Mouse (Mus musculus) thymus, postnatal 10 days (tissue): ENCODE measurements around the gene Hoxa5.

ENCODE experiments used
- DNase-seq, 2 experiments: peaks; one replicate each; pipeline ENCODE4 v3.0.0; 2021; ENCODE audit warnings: low spot score in 2 of 2

The Hoxa5 gene

DNA sequence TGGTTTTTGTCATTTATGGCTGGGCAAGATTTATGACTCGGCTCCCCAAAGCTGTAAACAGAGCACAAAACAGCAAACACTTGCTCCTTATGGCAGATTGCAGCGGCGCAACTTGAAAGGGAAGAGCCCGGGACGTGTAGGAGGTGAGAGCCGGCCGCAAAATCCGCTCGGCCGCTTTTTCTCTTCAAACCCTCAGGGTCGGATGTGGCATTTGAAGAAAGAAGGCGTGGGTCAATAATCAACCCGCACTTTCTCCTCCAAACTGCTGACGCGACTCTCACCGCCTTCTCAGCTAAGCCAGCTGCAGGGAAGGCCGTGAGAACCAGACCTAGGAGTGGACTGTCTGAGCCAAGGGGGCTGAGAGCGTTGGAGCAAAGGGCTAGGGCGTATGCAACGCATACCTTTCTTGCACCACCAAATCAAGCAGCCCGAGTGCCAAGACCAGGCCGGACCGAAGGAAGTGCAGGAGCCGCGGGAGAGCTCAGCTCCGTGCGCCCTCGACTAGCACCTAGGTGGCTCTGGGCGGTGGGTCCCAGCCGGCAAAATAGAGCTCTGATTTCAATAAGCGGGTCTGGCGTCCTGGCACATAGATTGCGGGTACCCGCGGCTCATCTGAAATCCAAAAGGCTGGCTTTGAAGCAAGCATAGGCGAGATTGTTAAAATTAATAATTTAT, 27.2 kb downstream of the Hoxa5 start, which contains the start of gene 5730596B20Rik:
Gene 5730596B20Rik, plus strand, starts transcription at position 438 of the 675 bp plus-strand sequence.
- DNase-seq: no peak

DNA sequence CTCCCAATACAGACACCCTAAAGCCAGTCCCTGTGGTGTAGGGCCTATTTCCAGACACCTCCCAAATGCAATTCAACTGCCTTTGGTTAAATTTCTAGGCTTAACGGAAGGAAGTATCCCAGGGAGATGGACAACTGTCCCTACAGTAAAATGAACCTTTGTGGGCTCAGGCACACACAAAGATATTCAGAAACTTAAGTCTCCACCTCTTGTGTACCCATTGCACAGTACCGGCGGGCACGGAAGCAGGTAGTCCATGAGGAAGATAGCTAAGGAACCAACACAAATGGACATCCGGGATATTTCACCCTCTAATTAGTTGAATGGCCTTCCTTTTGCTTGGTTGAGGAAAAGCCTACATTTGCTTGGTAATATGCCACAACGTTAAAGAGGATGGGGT, 28.0 kb downstream of the Hoxa5 start:
- no peak for DNase-seq

DNA sequence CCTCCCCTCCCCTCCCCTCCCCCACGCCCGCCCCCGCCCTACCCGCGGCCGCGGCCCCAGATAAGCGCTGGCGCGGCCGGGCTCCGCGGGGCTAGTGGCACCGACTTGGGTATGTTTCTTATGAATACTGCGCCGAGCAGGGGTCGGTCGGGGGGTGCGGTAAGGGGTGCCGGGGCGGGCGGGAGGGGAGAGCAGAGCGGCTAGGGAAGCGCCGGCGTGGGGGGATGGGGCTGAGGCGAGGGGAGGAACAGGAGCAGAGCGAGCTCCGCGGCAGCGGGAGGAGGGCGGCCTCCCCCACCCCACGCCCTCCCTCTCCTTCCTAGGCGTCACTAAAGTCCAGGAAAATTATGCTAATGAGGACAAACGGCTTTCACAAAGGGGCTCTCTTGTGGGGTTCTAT, 28.5 kb downstream of the Hoxa5 start:
- DNase-seq: no peak

DNA sequence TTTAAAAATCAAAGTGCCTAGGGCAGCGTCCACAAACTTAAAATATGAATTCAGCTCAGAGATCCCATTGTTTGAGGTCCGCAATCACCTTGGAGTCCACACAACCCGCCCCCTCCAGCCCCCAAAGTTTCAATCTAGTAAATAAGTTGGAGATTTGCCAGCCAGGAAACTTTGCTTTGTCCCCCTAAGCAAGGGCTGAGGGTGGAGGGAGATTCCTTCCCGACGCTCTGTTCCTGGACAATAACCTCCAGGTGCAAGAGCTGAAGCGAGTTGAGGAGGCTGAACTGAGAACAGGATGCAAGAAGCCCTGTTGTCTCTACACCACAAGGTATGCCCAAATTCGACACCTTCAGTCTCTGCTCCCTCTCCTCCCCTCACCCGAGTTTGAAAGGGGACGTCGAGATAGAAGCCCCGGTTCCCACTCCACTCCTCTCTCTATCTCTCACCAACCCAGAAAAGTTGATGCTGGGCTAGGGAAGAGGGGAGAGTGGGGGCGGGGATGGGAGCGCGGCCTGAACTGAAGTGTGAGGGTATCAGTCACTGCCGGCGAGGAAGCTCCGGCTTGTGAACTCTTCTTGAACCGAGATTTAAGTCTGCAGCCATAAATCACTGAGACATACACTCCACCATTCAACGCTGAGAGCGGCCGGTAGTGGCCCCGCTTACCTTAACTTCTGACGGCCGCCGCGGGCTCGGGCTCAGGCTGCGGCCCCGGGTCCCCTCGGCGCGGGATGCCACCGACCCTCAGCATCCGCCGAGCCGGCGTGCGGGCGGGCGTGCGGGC, 29.2 kb downstream of the Hoxa5 start:
- no peak for DNase-seq

DNA sequence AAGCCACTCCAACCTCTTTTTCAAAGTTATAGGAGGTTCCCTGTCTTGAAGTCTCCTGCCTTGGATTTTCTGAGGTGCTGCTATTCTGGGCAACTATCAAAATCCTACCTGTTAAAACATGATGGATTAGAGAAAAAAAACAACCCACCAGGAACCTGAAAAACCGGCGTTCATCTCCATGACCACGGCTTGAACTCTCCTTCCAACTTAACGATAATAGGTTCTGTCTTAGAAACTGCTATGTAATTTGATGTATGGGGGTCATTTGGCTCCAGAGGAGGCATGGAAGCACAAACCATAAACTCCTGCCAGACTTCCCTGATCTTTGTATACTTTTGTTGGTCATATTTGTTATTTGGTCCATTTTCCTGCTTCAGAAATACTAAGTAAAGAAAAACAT, 30.7 kb downstream of the Hoxa5 start:
- DNase-seq: no peak

DNA sequence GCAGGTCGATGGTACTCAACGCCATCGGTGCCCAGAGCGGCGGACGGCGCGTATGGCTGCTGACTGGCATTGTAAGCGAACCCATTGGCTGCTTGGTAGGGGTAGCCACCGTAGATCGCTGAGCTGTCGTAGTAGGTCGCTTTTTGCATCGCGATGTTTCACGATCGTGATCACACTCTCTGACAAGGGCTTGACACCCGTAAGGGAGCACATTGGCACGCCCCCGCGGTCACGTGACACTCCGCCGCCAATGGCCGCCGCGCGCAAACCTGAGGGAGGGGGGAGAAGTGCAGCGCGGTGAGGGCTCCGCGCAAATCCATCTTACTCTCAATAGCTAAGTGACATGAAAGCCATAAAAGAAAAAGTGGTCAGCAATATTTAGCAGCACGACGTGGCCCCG, 31.9 kb downstream of the Hoxa5 start:
- DNase-seq: no peak

DNA sequence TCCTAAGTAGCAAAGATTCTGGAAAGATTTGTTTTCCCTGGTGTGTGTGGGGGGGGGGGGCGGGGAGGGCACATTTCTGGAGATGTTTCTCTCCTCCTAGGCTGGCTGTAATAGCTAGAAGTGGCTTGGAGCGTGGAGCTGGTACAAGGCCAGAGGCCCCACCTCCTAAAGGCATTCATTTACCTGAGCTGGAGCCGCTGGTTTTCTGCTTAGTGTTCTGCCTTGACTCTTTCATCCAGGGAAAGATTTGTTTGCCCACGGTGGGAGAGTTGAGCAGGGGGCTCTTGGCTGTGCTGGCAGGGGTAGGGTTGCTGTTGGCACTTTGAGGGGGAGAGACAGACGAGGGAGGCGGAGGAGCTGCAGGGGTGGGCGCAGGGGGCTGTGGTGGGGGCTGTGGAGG, 32.4 kb downstream of the Hoxa5 start:
- no peak for DNase-seq

DNA sequence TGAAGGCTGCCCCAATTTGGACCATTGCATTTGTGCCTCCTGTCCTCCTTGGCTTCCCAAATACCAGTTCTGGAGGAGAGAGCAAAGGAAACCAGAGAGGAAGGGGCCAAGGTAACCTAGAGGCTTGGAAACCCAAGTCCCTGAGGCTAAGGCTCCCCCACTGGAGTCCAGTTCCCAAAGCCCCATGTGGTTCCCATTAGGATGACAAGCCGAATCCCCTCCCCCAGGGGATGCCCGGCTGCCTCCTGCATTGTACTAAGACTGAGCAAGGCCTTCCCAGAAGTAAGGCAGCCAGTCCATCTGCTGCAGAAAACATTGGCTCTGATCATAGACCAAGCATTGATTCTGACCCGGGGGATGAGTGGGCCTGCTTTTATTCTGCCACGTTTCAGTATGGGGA, 33.1 kb downstream of the Hoxa5 start:
- no peak for DNase-seq

DNA sequence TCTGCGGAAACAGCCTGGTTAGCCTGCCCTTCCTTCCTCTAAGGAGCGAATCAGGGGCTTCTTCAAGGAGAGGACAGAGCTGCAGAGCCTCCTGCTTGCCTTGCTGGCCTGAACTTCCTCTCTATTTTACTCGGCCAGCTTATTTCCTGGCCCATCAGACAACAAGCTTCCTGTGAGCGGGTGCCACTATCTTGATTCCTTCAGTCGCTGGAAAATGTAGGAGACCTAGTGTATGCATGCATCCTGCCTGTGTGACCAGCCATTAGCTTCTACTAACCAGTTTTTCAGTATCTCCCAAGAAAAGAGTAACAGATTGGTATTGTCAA, 33.5 kb downstream of the Hoxa5 start:
- DNase-seq: no peak

DNA sequence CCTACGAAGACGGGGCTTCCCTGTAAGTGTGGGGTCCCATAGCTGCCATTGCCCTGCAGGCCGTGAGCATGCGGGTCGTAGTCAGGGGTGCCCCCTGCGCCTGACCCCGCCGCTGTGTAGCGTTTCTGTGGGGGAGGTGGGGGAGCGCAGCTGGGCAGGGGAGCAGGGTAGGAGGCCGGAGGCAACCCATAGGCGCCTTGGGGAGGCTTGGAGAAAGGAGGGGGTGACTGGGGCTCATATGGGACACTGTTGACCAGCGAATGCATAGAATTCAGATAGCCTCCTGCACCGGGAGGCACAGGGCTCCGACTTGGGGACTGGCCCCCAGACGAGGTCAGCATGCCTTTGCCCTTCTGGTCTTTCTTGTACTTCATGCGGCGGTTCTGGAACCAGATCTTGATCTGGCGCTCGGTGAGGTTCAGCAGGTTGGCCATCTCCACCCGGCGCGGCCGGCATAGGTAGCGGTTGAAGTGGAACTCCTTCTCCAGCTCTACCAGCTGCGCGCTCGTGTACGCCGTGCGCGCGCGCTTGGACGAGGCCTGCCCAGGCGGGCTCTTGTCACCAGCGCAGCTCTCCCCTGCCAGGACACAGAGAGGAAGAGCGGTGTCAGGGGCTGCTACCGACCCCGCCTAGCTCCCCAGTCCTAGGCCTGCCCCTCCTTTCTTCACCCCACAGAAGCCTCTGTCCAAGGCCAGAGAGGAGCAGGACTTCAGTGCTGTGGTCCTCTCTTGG, 34.1 kb downstream of the Hoxa5 start:
- no peak for DNase-seq

DNA sequence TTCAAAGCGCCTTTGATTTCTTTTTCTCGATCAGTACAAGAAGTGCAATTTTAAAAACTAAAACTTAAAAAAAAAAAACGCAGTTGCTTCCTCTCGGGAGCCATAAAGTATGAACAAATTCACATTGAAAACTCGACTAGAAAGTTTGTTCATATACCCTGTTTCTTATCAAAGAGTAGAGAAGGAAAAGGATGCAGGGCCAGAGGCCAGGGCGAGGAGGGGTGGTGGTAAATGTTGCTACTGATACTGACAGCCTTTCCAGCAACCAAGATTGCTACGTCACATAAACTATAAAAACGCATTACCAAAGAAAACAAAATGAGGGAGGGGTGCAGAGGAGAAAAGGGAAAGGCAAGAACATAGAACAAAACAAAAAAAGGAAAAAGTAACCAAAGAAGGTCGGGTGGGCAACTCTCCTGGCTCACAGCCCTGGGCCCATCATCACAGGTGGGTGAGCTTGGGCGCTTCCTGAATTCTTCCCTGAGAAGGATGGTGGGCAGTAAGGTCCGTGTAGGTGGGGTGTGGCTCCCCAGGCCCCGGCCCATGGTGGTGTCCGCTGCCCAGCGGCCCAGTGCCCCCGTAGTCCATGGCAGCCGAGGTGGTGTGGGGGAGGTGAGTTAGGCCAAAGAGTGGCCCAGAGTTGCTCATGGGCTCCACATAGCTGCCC, 34.8 kb downstream of the Hoxa5 start:
- DNase-seq: no peak

DNA sequence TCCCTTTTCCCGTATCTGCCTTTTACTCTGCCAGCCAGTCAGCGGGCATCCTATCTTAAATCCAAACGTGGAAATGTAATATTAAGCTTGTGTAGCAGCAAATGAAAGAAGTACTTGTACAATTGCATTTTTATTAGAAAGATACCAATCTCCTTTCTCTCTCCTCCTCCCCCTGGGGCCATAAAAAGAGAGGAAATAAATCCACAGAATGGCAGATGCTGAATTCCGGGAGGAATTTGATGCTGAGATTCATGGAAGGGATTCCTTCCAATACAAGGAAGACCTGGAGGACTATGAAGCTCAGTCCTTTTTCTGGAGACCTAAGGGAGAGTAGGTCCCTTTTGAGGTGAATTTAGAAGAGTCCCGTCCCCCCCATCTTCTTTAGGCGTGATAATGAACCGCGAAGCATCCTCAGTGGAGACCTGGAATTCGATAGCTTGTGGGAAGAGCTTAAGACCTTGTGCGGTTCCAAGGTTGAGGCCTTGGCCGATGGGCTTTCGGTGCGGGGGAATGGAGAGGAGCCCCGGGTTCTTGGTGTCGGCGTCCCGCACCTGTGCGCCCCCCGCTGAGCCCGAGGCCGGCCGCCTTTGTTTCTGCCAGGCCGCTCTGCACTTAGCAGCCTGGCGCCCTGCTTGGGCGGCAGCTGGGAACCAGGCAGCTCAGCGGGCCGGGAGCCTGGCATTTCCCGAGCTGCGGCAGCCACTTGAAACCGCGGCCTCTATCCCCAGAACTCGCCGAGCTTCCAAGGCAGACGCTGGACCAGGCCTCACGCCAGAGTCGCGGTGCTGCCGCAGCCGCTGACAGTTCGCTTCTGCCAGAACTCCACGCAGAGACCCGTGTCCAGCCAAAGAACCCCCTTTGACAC, 36.0 kb downstream of the Hoxa5 start:
- DNase-seq: no peak

DNA sequence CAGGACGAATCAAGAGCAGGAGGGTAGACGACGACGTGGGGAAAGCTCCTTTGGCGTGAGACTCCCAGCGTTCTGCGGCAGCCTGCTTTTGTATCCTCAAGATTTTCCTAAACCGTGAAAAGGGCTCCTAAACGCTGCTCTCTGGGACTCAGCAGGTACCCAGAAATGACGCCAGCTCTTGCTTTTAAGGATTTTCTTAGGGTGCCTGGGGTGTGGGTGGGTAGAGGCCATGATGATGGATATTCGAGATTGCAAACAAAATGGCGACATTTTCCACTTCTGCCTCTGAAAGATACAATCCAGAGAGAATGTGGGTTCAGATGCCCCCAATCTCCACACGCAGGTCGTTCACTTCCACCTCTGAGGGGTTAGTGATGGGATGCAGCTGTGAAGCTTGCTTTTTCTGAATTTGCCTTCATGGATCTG, 36.6 kb downstream of the Hoxa5 start:
- no peak for DNase-seq

DNA sequence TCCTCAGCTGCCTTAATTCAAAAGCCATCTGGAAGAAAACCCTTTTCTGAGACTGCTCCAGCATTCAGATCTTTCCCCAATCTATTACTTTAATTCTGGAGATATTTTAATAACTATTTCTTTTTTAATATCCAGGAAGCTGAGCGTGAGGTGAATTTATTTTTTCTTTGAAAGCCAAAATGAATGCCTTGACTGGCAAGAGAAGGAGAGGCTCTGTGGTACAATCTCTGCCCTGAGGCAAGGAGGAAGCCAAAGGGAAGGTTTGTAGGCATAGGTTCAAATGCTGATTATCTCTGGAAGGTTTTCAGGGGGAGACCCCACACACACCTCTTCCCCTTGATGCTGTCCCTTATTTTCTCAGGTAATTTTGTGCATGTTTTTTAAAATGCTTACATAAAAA, 37.2 kb downstream of the Hoxa5 start:
- DNase-seq: no peak

DNA sequence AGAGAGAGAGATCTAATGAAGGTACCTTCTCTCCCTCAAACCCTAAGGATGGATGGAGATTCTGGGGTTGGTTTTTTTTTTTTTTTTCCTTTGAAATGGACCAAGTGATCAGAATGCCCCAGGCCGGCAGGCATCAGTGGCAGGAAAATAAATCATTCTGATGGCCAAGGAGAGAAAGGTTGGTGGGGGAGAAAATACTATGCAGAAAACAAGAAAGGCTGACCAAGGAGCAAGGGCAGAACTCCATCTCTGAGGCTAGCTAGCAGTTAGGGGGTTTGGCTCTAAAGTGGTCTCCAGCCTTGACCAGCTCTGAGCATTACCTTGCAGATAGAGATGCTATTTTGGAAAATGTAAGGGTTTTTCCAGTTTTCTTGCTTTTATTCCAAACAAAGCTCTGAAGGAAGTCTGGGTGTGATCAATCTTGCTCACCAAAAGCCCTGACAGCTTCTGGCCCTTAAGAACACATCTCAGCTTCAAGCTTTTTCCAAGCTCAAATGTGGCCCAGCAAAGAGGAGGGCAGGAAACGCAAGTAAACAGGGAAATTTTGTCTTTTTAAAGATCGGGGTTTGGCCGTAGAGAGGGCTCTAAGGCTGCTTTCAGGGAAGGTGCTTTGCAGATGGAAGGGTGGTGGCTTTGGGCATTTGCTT, 37.8 kb downstream of the Hoxa5 start:
- DNase-seq: no peak

DNA sequence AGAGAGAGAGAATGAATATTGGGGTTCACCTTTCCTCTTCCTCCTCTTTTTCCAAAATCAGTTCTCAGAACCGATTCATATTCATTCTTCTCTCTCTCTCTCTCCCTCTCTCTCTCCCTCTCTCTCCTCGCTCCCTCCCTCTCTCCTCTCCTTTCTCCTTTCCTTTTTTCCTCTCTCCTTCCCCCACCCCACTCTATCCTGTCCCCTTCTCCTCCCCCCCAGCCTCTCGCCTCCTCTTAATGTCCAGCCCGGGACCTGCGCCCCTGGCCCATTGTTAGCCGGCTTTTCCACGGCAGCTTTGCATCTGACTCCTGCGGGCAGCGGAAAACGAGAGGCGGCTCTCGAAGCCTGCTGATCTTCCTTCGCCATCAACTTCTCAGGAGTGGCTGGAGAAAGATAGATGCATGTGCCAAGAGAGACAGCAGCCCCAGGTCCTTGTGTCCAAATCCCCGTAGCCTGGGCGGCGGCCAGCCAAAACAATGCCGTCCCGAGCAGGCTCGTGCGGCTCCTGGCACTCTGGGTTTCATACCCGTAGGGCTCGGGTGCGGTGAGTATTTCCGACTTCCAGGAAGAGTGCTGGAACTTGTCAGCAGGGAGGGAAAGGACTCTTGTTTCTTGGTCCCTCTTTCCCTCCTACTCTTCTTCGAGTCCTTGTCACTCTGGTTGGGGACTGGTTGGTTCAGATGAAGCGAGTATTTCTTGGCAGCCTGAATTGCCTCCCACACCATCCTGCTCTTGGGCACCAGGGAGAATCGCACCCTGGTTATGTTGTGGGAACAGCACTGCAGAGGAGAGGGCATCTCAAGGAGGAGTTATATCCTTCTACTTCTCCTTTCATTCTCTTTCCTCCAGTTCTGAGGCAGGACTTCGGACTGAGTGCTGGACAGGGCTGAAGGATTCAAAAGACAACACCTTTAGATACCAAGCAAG, 38.7 kb downstream of the Hoxa5 start:
- DNase-seq: no peak

DNA sequence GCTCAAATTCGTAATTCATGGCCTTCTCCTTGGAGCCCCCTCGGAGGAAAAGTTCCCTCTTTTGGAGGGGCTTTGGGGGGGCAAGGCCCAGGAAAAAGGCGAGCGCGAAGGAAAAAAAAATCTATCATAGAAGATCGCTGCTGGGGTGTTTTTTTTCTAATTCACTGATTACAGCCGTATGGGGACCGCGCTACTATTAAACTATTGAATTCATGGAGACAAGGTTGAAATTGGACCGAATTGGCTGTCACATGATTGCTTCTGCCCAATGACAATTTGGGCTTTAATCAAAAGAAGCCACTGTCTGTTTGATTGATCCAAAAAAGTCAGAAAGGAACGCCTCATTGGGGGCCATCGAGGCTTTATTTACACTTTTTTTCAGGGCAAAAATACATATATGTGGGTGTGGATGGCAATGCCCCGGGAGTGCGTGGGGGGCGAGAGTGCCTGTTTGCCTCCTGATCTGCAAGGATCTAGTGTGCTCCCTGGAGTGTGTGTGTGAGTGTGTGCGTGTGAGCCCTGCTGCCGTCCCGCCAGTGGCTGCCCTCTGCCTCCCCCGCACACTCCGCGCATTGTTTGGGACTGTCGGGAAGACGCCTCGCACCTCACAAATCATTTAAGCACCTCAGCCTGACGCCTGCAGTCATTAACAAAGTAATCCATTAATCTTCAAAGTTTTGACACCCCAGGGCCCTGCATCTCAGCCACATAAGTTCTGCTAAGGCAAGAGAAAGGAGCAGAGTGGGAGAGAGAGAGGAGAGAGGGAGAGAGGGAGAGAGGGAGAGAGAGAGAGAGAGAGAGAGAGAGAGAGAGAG, 39.6 kb downstream of the Hoxa5 start, which contains the start of gene Hoxa2:
Gene Hoxa2, minus strand, starts transcription at position 206 of the 815 bp plus-strand sequence.
- no peak for DNase-seq

DNA sequence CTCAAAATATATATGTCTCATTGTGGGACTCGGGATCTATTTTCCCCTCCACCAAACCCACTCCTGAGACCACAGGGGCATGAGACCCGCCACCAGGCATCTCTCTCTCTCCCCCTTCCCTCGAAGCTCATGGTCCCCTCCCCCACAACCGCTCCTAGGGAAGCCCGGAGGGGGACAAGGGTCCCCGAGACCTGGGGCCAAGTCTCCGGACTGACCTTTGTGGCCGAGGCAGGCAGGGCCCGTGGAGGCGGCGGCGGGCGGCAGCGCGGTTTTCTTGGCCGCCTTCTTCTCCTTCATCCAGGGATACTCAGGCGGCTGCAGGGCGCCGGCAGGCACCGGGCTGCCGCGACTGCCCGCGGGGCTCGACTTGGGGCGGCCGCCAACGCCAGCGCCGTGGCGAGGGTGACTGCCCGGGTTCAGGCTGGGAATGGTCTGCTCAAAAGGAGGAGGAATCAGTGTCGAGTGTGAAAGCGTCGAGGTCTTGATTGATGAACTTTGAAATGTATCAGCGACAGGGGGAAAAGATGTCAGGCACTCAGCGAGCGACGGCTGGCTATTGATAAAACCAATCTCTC, 40.2 kb downstream of the Hoxa5 start:
- no peak for DNase-seq
